Mouse (Mus musculus) heart, adult 2 months (tissue): ENCODE measurements around the gene Irx3. TPM values are rescaled to one million over a fixed set of nuclear protein-coding genes. Genes with fewer than 3 reads are reported as not detected.

Experiments
- DNase-seq, 2 experiments: peaks; one replicate each; pipeline ENCODE4 v3.0.0; 2021
- H3K27ac ChIP-seq: fragments of 200-600 bp; 2 replicates; pipeline ENCODE4 v1.8.1; 2022
- H3K27me3 ChIP-seq: fragments of 200-500 bp; 2 replicates; pipeline ENCODE4 v1.6.1; 2012; ENCODE audit warnings: mild to moderate bottlenecking, low read length, inconsistent platforms, mixed read lengths; ENCODE audit not compliant: control insufficient read depth, insufficient read depth
- H3K36me3 ChIP-seq: fragments of 200-500 bp; 2 replicates; pipeline ENCODE4 v1.6.1; 2012; ENCODE audit warnings: low read length, inconsistent platforms; ENCODE audit not compliant: control insufficient read depth, insufficient read depth
- H3K4me1 ChIP-seq: fragments of 200-500 bp; 2 replicates; pipeline ENCODE4 v1.6.1; 2011; ENCODE audit warnings: low read length; ENCODE audit not compliant: control insufficient read depth, insufficient read depth
- H3K4me3 ChIP-seq: fragments of 200-600 bp; 2 replicates; pipeline ENCODE4 v1.8.1; 2022
- H3K79me2 ChIP-seq: fragments of 200-500 bp; replicated peaks from 2 replicates; pipeline ENCODE4 v1.6.1; 2012; ENCODE audit warnings: mild to moderate bottlenecking, inconsistent platforms, low read length, moderate library complexity, mixed read lengths; ENCODE audit not compliant: control insufficient read depth, insufficient read depth
- H3K9ac ChIP-seq: fragments of 200-500 bp; 2 replicates; pipeline ENCODE4 v1.6.1; 2012; ENCODE audit warnings: low read depth, mild to moderate bottlenecking, control low read depth, inconsistent platforms, low read length, mixed read lengths
- CTCF ChIP-seq: fragments of 200-600 bp; IDR thresholded peaks from 2 replicates; pipeline ENCODE4 v1.8.1; 2022; ENCODE audit warnings: antibody characterized with exemption, mild to moderate bottlenecking, moderate library complexity
- EP300 ChIP-seq: fragments of 200-500 bp; IDR thresholded peaks from 2 replicates; pipeline ENCODE4 v1.6.1; 2011; ENCODE audit warnings: low read depth, low read length, control low read depth; ENCODE audit not compliant: insufficient read depth
- POLR2A ChIP-seq: fragments of 200-500 bp; IDR thresholded peaks from 2 replicates; pipeline ENCODE4 v1.6.1; 2011; ENCODE audit warnings: mild to moderate bottlenecking, low read depth, low read length, control low read depth; ENCODE audit not compliant: insufficient read depth
- WGBS: fragments of 180-500 bp; shearing (Covaris S2); methylation state at CpG from one replicate; pipeline ENCODE4 v1.1.7; 2018; 5-methylcytosine and 5-hydroxymethylcytosine counted together
- intact Hi-C: fragments of 180-260 bp; cut with DNase I; formaldehyde crosslinking; loops from one replicate; pipeline ENCODE4 v1.15.1; 2025
- polyA plus RNA-seq: library from polyadenylated mRNA; depleted of rRNA; stranded (reverse); fragments of >200 nt; gene quantifications from 2 replicates; pipeline ENCODE4 v1.2.3, GENCODE M21; 2012
- total RNA-seq, 2 experiments: library from RNA; stranded (reverse); gene quantifications; 2 replicates each; pipeline ENCODE4 v1.2.3; 2021

Irx3 gene
- total and polyA plus RNA-seq, 3 experiments, result 15.8 to 32.0 (median 22.1) TPM

GRCm38 (mm10) chr8:91819778-91820177, 17.9 kb upstream of the Irx3 start:
- Histone ChIP-seq H3K27me3 (no peaks in the 10 kb centered on the region), H3K36me3 (no peaks in the 10 kb centered on the region), H3K27ac (no peak overlapping the region), H3K9ac (no peak overlapping the region), H3K4me3 (no peak overlapping the region), H3K79me2 (no peaks in the 10 kb centered on the region), H3K4me1 (no peaks in the 10 kb centered on the region)
- intact Hi-C loops, result loop anchor here (5.0 kb wide), 1 partner anchor 33 kb away; no protein-coding TSS in a partner anchor
- no peak for DNase-seq
- TF ChIP-seq CTCF, result no peak
- TF ChIP-seq EP300, result no peak
- TF ChIP-seq POLR2A, result no peak
- WGBS, result 76% methylated on average over 4 of the region's 4 CpGs

- H3K4me3 ChIP-seq, result no peak overlapping the region
- no peaks in the 10 kb centered on the region for H3K27me3 ChIP-seq
- no peak overlapping the region for H3K9ac ChIP-seq
- TF ChIP-seq CTCF (no peak), EP300 (no peak), POLR2A (no peak)
- peaks cover 2% of the 10 kb centered on the region; the same call in 1 of the 2 replicates for H3K4me1 ChIP-seq
- no peaks in the 10 kb centered on the region for H3K36me3 ChIP-seq
- H3K79me2 ChIP-seq, result no peaks in the 10 kb centered on the region
- 46% methylated on average over 3 of the region's 3 CpGs for WGBS
- DNase-seq, result no peak
- H3K27ac ChIP-seq, result no peak overlapping the region
- intact Hi-C loops, result loop anchor here (5.0 kb wide), 1 partner anchor 34 kb away; no protein-coding TSS in a partner anchor
Measured at GRCm38 (mm10) chr8:91818784-91819183, 16.9 kb upstream of the Irx3 start.

GRCm38 (mm10) chr8:91814106-91814505, 12.2 kb upstream of the Irx3 start:
- 67% methylated on average over 4 of the region's 4 CpGs for WGBS
- peak in 1 of 2 experiments; percentile 58 for DNase-seq
- H3K27me3 ChIP-seq, result no peaks in the 10 kb centered on the region
- peak overlapping the region; percentile 40; the same call in 1 of the 2 replicates for H3K27ac ChIP-seq
- intact Hi-C loops, result no loop called here
- no peak overlapping the region for H3K4me3 ChIP-seq
- H3K9ac ChIP-seq, result no peak overlapping the region
- H3K36me3 ChIP-seq, result no peaks in the 10 kb centered on the region
- 0 out of 2 replicates have a peak, but pooled peaks have one; percentile 16 for TF ChIP-seq EP300
- TF ChIP-seq POLR2A, result no peak
- no peak for TF ChIP-seq CTCF
- no peaks in the 10 kb centered on the region for H3K79me2 ChIP-seq
- H3K4me1 ChIP-seq, result peaks cover 4% of the 10 kb centered on the region; the same call in 1 of the 2 replicates

- Histone ChIP-seq H3K27ac (no peak overlapping the region), H3K36me3 (no peaks in the 10 kb centered on the region), H3K4me3 (no peak overlapping the region), H3K4me1 (no peaks in the 10 kb centered on the region), H3K27me3 (peaks cover 7% of the 10 kb centered on the region), H3K9ac (no peak overlapping the region), H3K79me2 (no peaks in the 10 kb centered on the region)
- 52% methylated on average over 12 of the region's 12 CpGs for WGBS
- TF ChIP-seq CTCF (no peak), EP300 (no peak), POLR2A (no peak)
- intact Hi-C loops, result no loop called here
- DNase-seq, result no peak
Measured at GRCm38 (mm10) chr8:91806720-91807241, 4.9 kb upstream of the Irx3 start.

- intact Hi-C loops, result no loop called here
Measured at GRCm38 (mm10) chr8:91806084-91806719, 4.3 kb upstream of the Irx3 start.

GRCm38 (mm10) chr8:91805254-91805671, 3.4 kb upstream of the Irx3 start:
- 16% methylated on average over 32 of the region's 32 CpGs for WGBS
- no peaks in the 10 kb centered on the region for H3K36me3 ChIP-seq
- H3K4me1 ChIP-seq, result no peaks in the 10 kb centered on the region
- peaks cover 10% of the 10 kb centered on the region for H3K27me3 ChIP-seq
- no peak overlapping the region for H3K9ac ChIP-seq
- intact Hi-C loops, result no loop called here
- H3K4me3 ChIP-seq, result peak overlapping the region; percentile 38
- no peak overlapping the region for H3K27ac ChIP-seq
- TF ChIP-seq EP300, result no peak
- TF ChIP-seq CTCF, result no peak
- TF ChIP-seq POLR2A, result no peak
- no peaks in the 10 kb centered on the region for H3K79me2 ChIP-seq
- DNase-seq, result peak; percentile 43 to 56

More at GRCm38 (mm10) chr8:91806084-91806719, 4.3 kb upstream of the Irx3 start:
- WGBS, result 31% methylated on average over 33 of the region's 33 CpGs
- Histone ChIP-seq H3K27ac (no peak overlapping the region), H3K36me3 (no peaks in the 10 kb centered on the region), H3K27me3 (peaks cover 7% of the 10 kb centered on the region), H3K9ac (no peak overlapping the region), H3K4me1 (no peaks in the 10 kb centered on the region), H3K79me2 (no peaks in the 10 kb centered on the region), H3K4me3 (no peak overlapping the region)
- no peak for TF ChIP-seq EP300
- TF ChIP-seq POLR2A, result no peak
- DNase-seq, result no peak
